Mouse (Mus musculus) forebrain, embryonic 15.5 days (tissue): ENCODE results near the gene Perm1. TPM values are rescaled to one million over a fixed set of nuclear protein-coding genes. Genes with fewer than 3 reads are reported as not detected.

Source experiments
- ATAC-seq: fragments of 200-750 bp; cut with Nextera tagmentation; replicated peaks from 2 replicates; pipeline ENCODE4 v1.8.0; 2017; ENCODE audit warnings: mild to moderate bottlenecking, moderate TSS enrichment, moderate library complexity
- H3K27ac ChIP-seq: fragments of 300-500 bp; sonication (generic); replicated peaks from 2 replicates; pipeline ENCODE4 v1.5.1; 2015; ENCODE audit warnings: mild to moderate bottlenecking, inconsistent platforms
- H3K27me3 ChIP-seq: fragments of 300-500 bp; sonication (generic); 2 replicates; pipeline ENCODE4 v1.6.1; 2015; ENCODE audit warnings: inconsistent platforms
- H3K36me3 ChIP-seq: fragments of 300-500 bp; sonication (generic); 2 replicates; pipeline ENCODE4 v1.6.1; 2015; ENCODE audit warnings: mild to moderate bottlenecking, inconsistent platforms
- H3K4me1 ChIP-seq: fragments of 300-500 bp; sonication (generic); 2 replicates; pipeline ENCODE4 v1.6.1; 2015; ENCODE audit warnings: inconsistent platforms
- H3K4me2 ChIP-seq: fragments of 300-500 bp; sonication (generic); replicated peaks from 2 replicates; pipeline ENCODE4 v1.6.1; 2015; ENCODE audit warnings: mild to moderate bottlenecking, inconsistent platforms
- H3K4me3 ChIP-seq: fragments of 300-500 bp; sonication (generic); 2 replicates; pipeline ENCODE4 v1.5.1; 2015; ENCODE audit warnings: mild to moderate bottlenecking, inconsistent platforms
- H3K9ac ChIP-seq: fragments of 300-500 bp; sonication (generic); replicated peaks from 2 replicates; pipeline ENCODE4 v1.6.1; 2015; ENCODE audit warnings: mild to moderate bottlenecking, inconsistent platforms
- H3K9me3 ChIP-seq: fragments of 300-500 bp; sonication (generic); 2 replicates; pipeline ENCODE4 v1.6.1; 2016; ENCODE audit warnings: inconsistent platforms
- WGBS: fragments of 180-500 bp; shearing (Covaris S2); methylation state at CpG from one replicate; pipeline ENCODE4 v1.1.7; 2015; ENCODE audit warnings: mixed read lengths; 5-methylcytosine and 5-hydroxymethylcytosine counted together
- microRNA-seq: library from miRNA; unstranded; fragments of <30 nt; microRNA quantifications from one replicate; pipeline ENCODE4, GENCODE M21; 2016
- polyA plus RNA-seq: library from polyadenylated mRNA; unstranded; fragments of >200 nt; fragmentation: Nextera tagmentation; extraction: Ambion mirVana; gene quantifications from 2 replicates; pipeline ENCODE4 v1.2.1, GENCODE M21; 2015

The Perm1 gene
- polyA plus RNA-seq, 1 experiment from 2014 or later: 1.7 TPM

DNA sequence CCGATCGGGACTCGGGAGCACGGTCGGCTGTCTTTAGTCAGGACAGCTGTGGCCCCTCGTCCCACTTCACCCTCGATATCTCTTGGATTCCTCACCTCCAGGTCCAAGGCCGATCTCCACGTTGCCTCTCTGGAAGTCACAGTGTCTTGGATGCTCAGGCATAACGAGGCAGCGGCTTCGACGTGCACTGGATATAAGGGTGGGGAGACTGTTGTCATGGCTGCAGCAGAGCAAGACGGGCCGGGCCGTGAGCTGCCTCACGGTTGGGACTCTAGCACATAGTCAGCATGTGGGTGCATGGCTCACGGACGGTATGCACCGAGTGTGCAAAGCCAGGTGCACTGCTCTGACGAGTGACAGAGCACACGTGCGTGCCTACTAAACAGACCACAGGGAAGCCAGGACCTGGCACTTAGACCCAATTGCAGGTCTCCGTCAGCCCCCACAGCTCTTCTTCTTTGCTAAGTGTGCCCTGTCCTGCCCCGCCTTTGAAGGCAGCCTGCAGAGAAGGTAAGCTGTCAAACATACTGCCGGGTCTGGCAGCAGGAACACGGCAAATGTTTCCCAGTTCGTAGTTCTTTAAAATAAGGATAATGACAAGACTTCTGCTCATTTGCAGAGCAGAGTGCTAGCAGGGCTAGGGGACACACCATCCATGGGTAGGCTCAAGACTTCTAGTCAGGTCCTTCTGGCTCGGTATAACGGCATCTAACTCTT is 38.9 kb downstream of the Perm1 start:
- ATAC-seq: peak; percentile 82
- Histone ChIP-seq H3K4me2 (peak overlapping the region; percentile 27), H3K36me3 (no peaks in the 10 kb centered on the region), H3K4me1 (peaks cover 9% of the 10 kb centered on the region), H3K9ac (no peak overlapping the region), H3K27me3 (peaks cover 29% of the 10 kb centered on the region), H3K4me3 (peak overlapping the region; percentile 20), H3K27ac (no peak overlapping the region), H3K9me3 (no peaks in the 10 kb centered on the region)
- 2% methylated on average over 30 of the region's 30 CpGs for WGBS

DNA sequence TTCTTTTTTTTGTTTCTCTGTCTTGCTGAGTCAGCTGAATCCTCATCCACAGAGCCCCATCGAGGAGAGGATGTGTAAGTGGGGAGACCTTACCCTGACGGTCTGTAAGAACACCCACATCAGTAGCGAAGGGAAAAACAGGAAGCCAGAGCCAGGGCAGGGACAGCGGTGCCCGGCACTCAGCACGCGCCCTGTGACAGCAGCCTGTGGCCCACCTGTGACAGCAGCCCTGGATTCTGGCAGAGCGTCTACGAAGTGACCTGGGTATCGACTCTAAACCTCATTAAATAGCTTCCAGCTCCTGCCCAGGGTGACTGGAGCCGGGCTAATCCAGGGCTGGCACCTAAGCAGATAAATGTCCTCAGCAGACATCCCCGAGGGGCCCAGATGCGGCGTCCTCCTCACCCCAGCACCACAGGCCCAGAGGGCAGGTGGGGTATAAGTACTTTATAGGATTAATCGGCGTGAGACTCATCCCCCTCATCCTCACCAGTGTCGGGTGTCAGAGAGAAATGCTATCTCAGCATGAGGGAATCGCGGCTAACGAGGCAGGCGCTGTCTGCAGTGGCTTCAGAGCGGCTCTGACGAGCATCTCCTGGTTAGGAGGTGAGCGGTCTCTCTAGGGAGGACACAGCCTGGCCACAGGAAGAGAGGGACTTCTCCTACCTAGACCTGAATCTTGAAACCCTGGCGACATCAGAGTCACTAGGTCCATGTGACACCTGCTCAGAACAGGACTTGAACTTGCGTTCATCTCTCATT is 39.6 kb downstream of the Perm1 start, which contains the start of gene Samd11:
Gene Samd11, minus strand, starts transcription at position 580 of the 762 bp plus-strand sequence.
- peak within 1 kb of the TSS; percentile 20 for H3K4me3 ChIP-seq
- WGBS: 5% methylated on average over 26 of the region's 26 CpGs
- peaks cover 29% of the 10 kb centered on the region for H3K27me3 ChIP-seq

More for the DNA sequence above, 39.6 kb downstream of the Perm1 start, which contains the start of gene Samd11:
- H3K9me3 ChIP-seq: no peaks in the 10 kb centered on the region
- no peak within 1 kb of the TSS for H3K27ac ChIP-seq
- H3K4me1 ChIP-seq: peaks cover 9% of the 10 kb centered on the region
- peak; percentile 33 for ATAC-seq
- peak within 1 kb of the TSS; percentile 27 for H3K4me2 ChIP-seq
- no peaks in the 10 kb centered on the region for H3K36me3 ChIP-seq
- no peak within 1 kb of the TSS for H3K9ac ChIP-seq

Small RNA genes lying within 50 kb of the gene (microRNA-seq; reads per million reads assigned to microRNA genes)
- 4.0 reads per million, percentile 13 among the genes with 10 or more reads in this experiment for gene Mir7658

Other genes with a start within 250 kb of the Perm1 start
- gene B3galt6, start 223.2 kb upstream of the Perm1 start, polyA plus RNA-seq: 27.8 and 30.2 TPM in 2 replicates
- gene Sdf4, start 223.0 kb upstream of the Perm1 start, polyA plus RNA-seq: 114 and 117 TPM in 2 replicates
- 0.83 and 0.95 TPM in 2 replicates for gene Tnfrsf4, start 202.0 kb upstream of the Perm1 start, polyA plus RNA-seq
- gene Tnfrsf18, start 189.7 kb upstream of the Perm1 start, polyA plus RNA-seq: 0.66 and 1.5 TPM in 2 replicates
- not detected in 2 replicates for gene Ttll10, start 156.5 kb upstream of the Perm1 start, polyA plus RNA-seq
- 40.2 and 41.0 TPM in 2 replicates for gene 9430015G10Rik, start 105.9 kb upstream of the Perm1 start, polyA plus RNA-seq
- gene Rnf223, start 85.4 kb upstream of the Perm1 start, polyA plus RNA-seq: 0.46 and 0.72 TPM in 2 replicates
- gene Agrn, start 18.4 kb upstream of the Perm1 start, polyA plus RNA-seq: 103 and 108 TPM in 2 replicates
- 1.5 and 2.1 TPM in 2 replicates for gene Isg15, start 15.1 kb upstream of the Perm1 start, polyA plus RNA-seq
- gene AW011738, start 12.6 kb upstream of the Perm1 start, polyA plus RNA-seq: 4.2 and 4.3 TPM in 2 replicates
- 27.3 and 29.0 TPM in 2 replicates for gene Plekhn1, start 19.0 kb downstream of the Perm1 start, polyA plus RNA-seq
- gene Noc2l, start 20.1 kb downstream of the Perm1 start, polyA plus RNA-seq: 61.0 and 61.6 TPM in 2 replicates
- 1.3 and 1.5 TPM in 2 replicates for gene Samd11, start 39.8 kb downstream of the Perm1 start, polyA plus RNA-seq
- not detected in 2 replicates for gene Vmn2r-ps159, start 115.2 kb downstream of the Perm1 start, polyA plus RNA-seq